Mouse (Mus musculus): ENCODE measurements at regions not wholly inside any gene's neighbourhood (a gene's known extent, or its start where the extent isn't known, plus 50 kb on each side); places are given as distances from the start of the nearest gene placed in this dataset.
A peak's percentile ranks its signal among the peaks of the same experiment; 100 is the strongest.

- no peak for ATAC-seq (replicated peaks; ENCODE audit: poor library complexity, severe bottlenecking)
These were observed 98.4 kb downstream of the Cmpk2 start for GRCm38 (mm10) chr12:26567435-26567834.

GRCm38 (mm10) chr12:26562858-26563257 is 93.9 kb downstream of the Cmpk2 start:
- no peak for ATAC-seq (replicated peaks; ENCODE audit: poor library complexity, severe bottlenecking)

GRCm38 (mm10) chr12:26559560-26559959 is 90.6 kb downstream of the Cmpk2 start:
- ATAC-seq (replicated peaks; ENCODE audit: poor library complexity, severe bottlenecking) = no peak

GRCm38 (mm10) chr12:26557411-26557810 is 88.4 kb downstream of the Cmpk2 start:
- ATAC-seq (replicated peaks; ENCODE audit: poor library complexity, severe bottlenecking) = no peak

GRCm38 (mm10) chr12:26551168-26551926 is 82.3 kb downstream of the Cmpk2 start:
- ATAC-seq (replicated peaks; ENCODE audit: poor library complexity, severe bottlenecking) = no peak

GRCm38 (mm10) chr12:26547466-26547865 is 78.5 kb downstream of the Cmpk2 start:
- no peak for ATAC-seq (replicated peaks; ENCODE audit: poor library complexity, severe bottlenecking)

- ATAC-seq (replicated peaks; ENCODE audit: poor library complexity, severe bottlenecking) = no peak
These were observed 77.4 kb downstream of the Cmpk2 start for GRCm38 (mm10) chr12:26546361-26546760.

GRCm38 (mm10) chr12:26543463-26543862 is 74.5 kb downstream of the Cmpk2 start:
- ATAC-seq (replicated peaks; ENCODE audit: poor library complexity, severe bottlenecking) = no peak

- ATAC-seq (replicated peaks; ENCODE audit: poor library complexity, severe bottlenecking) = no peak
These were observed 73.4 kb downstream of the Cmpk2 start for GRCm38 (mm10) chr12:26542451-26542850.

- no peak for ATAC-seq (replicated peaks; ENCODE audit: poor library complexity, severe bottlenecking)
These were observed 66.4 kb downstream of the Cmpk2 start for GRCm38 (mm10) chr12:26535261-26535890.

GRCm38 (mm10) chr12:26534229-26535105 is 65.5 kb downstream of the Cmpk2 start:
- ATAC-seq (replicated peaks; ENCODE audit: poor library complexity, severe bottlenecking) = no peak

- ATAC-seq (replicated peaks; ENCODE audit: poor library complexity, severe bottlenecking) = no peak
These were observed 64.7 kb downstream of the Cmpk2 start for GRCm38 (mm10) chr12:26533641-26534151.

GRCm38 (mm10) chr12:26532823-26533640 is 64.0 kb downstream of the Cmpk2 start:
- ATAC-seq (replicated peaks; ENCODE audit: poor library complexity, severe bottlenecking) = peak; percentile 93

- no peak for ATAC-seq (replicated peaks; ENCODE audit: poor library complexity, severe bottlenecking)
These were observed 63.1 kb downstream of the Cmpk2 start for GRCm38 (mm10) chr12:26532076-26532475.

Data from granulocyte monocyte progenitor cell, adult 5-6 weeks (primary cell).